Mouse (Mus musculus): ENCODE measurements around the gene Mbnl3. TPM values are rescaled to one million over a fixed set of nuclear protein-coding genes. Genes with fewer than 3 reads are reported as not detected.

Mbnl3 gene
- 4.7 and 6.6 TPM in 2 replicates for polyA plus RNA-seq (2015; fragmentation: Nextera tagmentation; extraction: Ambion mirVana)

- H3K4me1 ChIP-seq (replicated peaks), result no peaks in the 10 kb centered on the region
- H3K27me3 ChIP-seq, result 0 out of 2 replicates have a peak, but pooled peaks cover 4% of the 10 kb centered on the region
- H3K4me3 ChIP-seq, result peak within 1 kb of the TSS; percentile 64
- H3K4me2 ChIP-seq, result peak within 1 kb of the TSS; percentile 79
- peak within 1 kb of the TSS; percentile 68 for H3K27ac ChIP-seq
- no peak for ATAC-seq (replicated peaks; ENCODE audit: insufficient number of reproducible peaks, insufficient read depth, low FRiP score, low read depth)
- no peaks in the 10 kb centered on the region for H3K9me3 ChIP-seq (replicated peaks)
- peak within 1 kb of the TSS; percentile 52 for H3K9ac ChIP-seq
- 32% methylated on average over 11 of the region's 11 CpGs for WGBS
- H3K36me3 ChIP-seq, result no peaks in the 10 kb centered on the region
These were observed at the start of gene Mbnl3 for GRCm38 (mm10) chrX:51206432-51206831. Mbnl3 (minus strand) TSS chrX:51206532.

GRCm38 (mm10) chrX:51205548-51206324 is 596 bp downstream of the Mbnl3 start:
- Histone ChIP-seq H3K27ac (peak overlapping the region; percentile 68), H3K4me3 (peak overlapping the region; percentile 64), H3K9me3 (replicated peaks) (no peaks in the 10 kb centered on the region), H3K9ac (peak overlapping the region; percentile 52), H3K4me2 (peak overlapping the region; percentile 79), H3K36me3 (no peaks in the 10 kb centered on the region), H3K4me1 (replicated peaks) (no peaks in the 10 kb centered on the region), H3K27me3 (0 out of 2 replicates have a peak, but pooled peaks cover 4% of the 10 kb centered on the region)
- 0 out of 2 replicates have a peak, but pooled peaks have one; percentile 31 for ATAC-seq (replicated peaks; ENCODE audit: insufficient number of reproducible peaks, insufficient read depth, low FRiP score, low read depth)
- 16% methylated on average over 72 of the region's 79 CpGs for WGBS

- H3K4me2 ChIP-seq, result peak overlapping the region; percentile 79
- H3K27ac ChIP-seq, result peak overlapping the region; percentile 68
- no peaks in the 10 kb centered on the region for H3K9me3 ChIP-seq (replicated peaks)
- peak overlapping the region; percentile 52 for H3K9ac ChIP-seq
- H3K27me3 ChIP-seq, result 0 out of 2 replicates have a peak, but pooled peaks cover 4% of the 10 kb centered on the region
- peak; percentile 69; the same call in 1 of the 2 replicates for ATAC-seq (replicated peaks; ENCODE audit: insufficient number of reproducible peaks, insufficient read depth, low FRiP score, low read depth)
- no peaks in the 10 kb centered on the region for H3K36me3 ChIP-seq
- H3K4me3 ChIP-seq, result peak overlapping the region; percentile 64
- 15% methylated on average over 34 of the region's 67 CpGs for WGBS
- H3K4me1 ChIP-seq (replicated peaks), result no peaks in the 10 kb centered on the region
These were observed 1.4 kb downstream of the Mbnl3 start for GRCm38 (mm10) chrX:51204626-51205547.

- ATAC-seq (replicated peaks; ENCODE audit: insufficient number of reproducible peaks, insufficient read depth, low FRiP score, low read depth), result no peak
- Histone ChIP-seq H3K4me3 (no peak overlapping the region), H3K4me2 (no peak overlapping the region), H3K4me1 (replicated peaks) (no peaks in the 10 kb centered on the region), H3K9ac (no peak overlapping the region), H3K27ac (no peak overlapping the region), H3K27me3 (no peaks in the 10 kb centered on the region), H3K9me3 (replicated peaks) (no peaks in the 10 kb centered on the region), H3K36me3 (no peaks in the 10 kb centered on the region)
These were observed 9.3 kb downstream of the Mbnl3 start for GRCm38 (mm10) chrX:51197012-51197411.

- Histone ChIP-seq H3K4me3 (no peak overlapping the region), H3K27me3 (no peaks in the 10 kb centered on the region), H3K4me1 (replicated peaks) (no peaks in the 10 kb centered on the region), H3K36me3 (no peaks in the 10 kb centered on the region), H3K9ac (no peak overlapping the region), H3K4me2 (no peak overlapping the region), H3K9me3 (replicated peaks) (no peaks in the 10 kb centered on the region), H3K27ac (no peak overlapping the region)
- 21% methylated on average over 2 of the region's 2 CpGs for WGBS
- ATAC-seq (replicated peaks; ENCODE audit: insufficient number of reproducible peaks, insufficient read depth, low FRiP score, low read depth), result no peak
These were observed 34.4 kb downstream of the Mbnl3 start for GRCm38 (mm10) chrX:51171914-51172313.

GRCm38 (mm10) chrX:51171413-51171812 is 34.9 kb downstream of the Mbnl3 start:
- Histone ChIP-seq H3K4me2 (no peak overlapping the region), H3K27me3 (no peaks in the 10 kb centered on the region), H3K4me3 (no peak overlapping the region), H3K9ac (no peak overlapping the region), H3K4me1 (replicated peaks) (no peaks in the 10 kb centered on the region), H3K27ac (no peak overlapping the region), H3K36me3 (no peaks in the 10 kb centered on the region), H3K9me3 (replicated peaks) (no peaks in the 10 kb centered on the region)
- ATAC-seq (replicated peaks; ENCODE audit: insufficient number of reproducible peaks, insufficient read depth, low FRiP score, low read depth), result no peak
- WGBS, result 42% methylated on average over 6 of the region's 6 CpGs

- no peaks in the 10 kb centered on the region for H3K27me3 ChIP-seq
- H3K4me1 ChIP-seq (replicated peaks), result no peaks in the 10 kb centered on the region
- H3K36me3 ChIP-seq, result no peaks in the 10 kb centered on the region
- no peak overlapping the region for H3K9ac ChIP-seq
- H3K4me2 ChIP-seq, result no peak overlapping the region
- H3K27ac ChIP-seq, result no peak overlapping the region
- ATAC-seq (replicated peaks; ENCODE audit: insufficient number of reproducible peaks, insufficient read depth, low FRiP score, low read depth), result no peak
- no peaks in the 10 kb centered on the region for H3K9me3 ChIP-seq (replicated peaks)
- WGBS, result 81% methylated on average over 1 of the region's 1 CpGs
- H3K4me3 ChIP-seq, result no peak overlapping the region
These were observed 35.9 kb downstream of the Mbnl3 start for GRCm38 (mm10) chrX:51170404-51170803.

GRCm38 (mm10) chrX:51169476-51170045 is 36.8 kb downstream of the Mbnl3 start:
- Histone ChIP-seq H3K4me2 (no peak overlapping the region), H3K27ac (no peak overlapping the region), H3K4me1 (replicated peaks) (no peaks in the 10 kb centered on the region), H3K9ac (no peak overlapping the region), H3K9me3 (replicated peaks) (no peaks in the 10 kb centered on the region), H3K36me3 (no peaks in the 10 kb centered on the region), H3K4me3 (no peak overlapping the region), H3K27me3 (no peaks in the 10 kb centered on the region)
- no peak for ATAC-seq (replicated peaks; ENCODE audit: insufficient number of reproducible peaks, insufficient read depth, low FRiP score, low read depth)
- WGBS, result 65% methylated on average over 5 of the region's 5 CpGs

GRCm38 (mm10) chrX:51167976-51168375 is 38.4 kb downstream of the Mbnl3 start:
- no peak overlapping the region for H3K4me3 ChIP-seq
- no peak overlapping the region for H3K27ac ChIP-seq
- H3K9ac ChIP-seq, result no peak overlapping the region
- H3K4me1 ChIP-seq (replicated peaks), result no peaks in the 10 kb centered on the region
- no peaks in the 10 kb centered on the region for H3K9me3 ChIP-seq (replicated peaks)
- H3K27me3 ChIP-seq, result no peaks in the 10 kb centered on the region
- ATAC-seq (replicated peaks; ENCODE audit: insufficient number of reproducible peaks, insufficient read depth, low FRiP score, low read depth), result no peak
- H3K36me3 ChIP-seq, result no peaks in the 10 kb centered on the region
- H3K4me2 ChIP-seq, result no peak overlapping the region
- 71% methylated on average over 3 of the region's 3 CpGs for WGBS

GRCm38 (mm10) chrX:51164766-51165165 is 41.6 kb downstream of the Mbnl3 start:
- Histone ChIP-seq H3K9me3 (replicated peaks) (no peaks in the 10 kb centered on the region), H3K27ac (no peak overlapping the region), H3K27me3 (no peaks in the 10 kb centered on the region), H3K9ac (no peak overlapping the region), H3K4me1 (replicated peaks) (no peaks in the 10 kb centered on the region), H3K4me3 (no peak overlapping the region), H3K36me3 (no peaks in the 10 kb centered on the region), H3K4me2 (no peak overlapping the region)
- 66% methylated on average over 5 of the region's 5 CpGs for WGBS
- ATAC-seq (replicated peaks; ENCODE audit: insufficient number of reproducible peaks, insufficient read depth, low FRiP score, low read depth), result no peak

- Histone ChIP-seq H3K27me3 (no peaks in the 10 kb centered on the region), H3K27ac (no peak overlapping the region), H3K9me3 (replicated peaks) (no peaks in the 10 kb centered on the region), H3K36me3 (no peaks in the 10 kb centered on the region), H3K4me1 (replicated peaks) (no peaks in the 10 kb centered on the region), H3K4me2 (no peak overlapping the region), H3K9ac (no peak overlapping the region), H3K4me3 (no peak overlapping the region)
- no peak for ATAC-seq (replicated peaks; ENCODE audit: insufficient number of reproducible peaks, insufficient read depth, low FRiP score, low read depth)
- 37% methylated on average over 4 of the region's 4 CpGs for WGBS
These were observed 57.9 kb downstream of the Mbnl3 start for GRCm38 (mm10) chrX:51148436-51148835.

Data from heart, embryonic 15.5 days (tissue).